Mouse (Mus musculus) hindbrain, embryonic 10.5 days (tissue): ENCODE measurements around the gene Mphosph9. TPM values are rescaled to one million over a fixed set of nuclear protein-coding genes. Genes with fewer than 3 reads are reported as not detected.
"Not testable (repeated sequence)": the region's sequence is repeated elsewhere in the genome, so short reads cannot be mapped to it uniquely, and the experiment has no call there.

Experiments used
- DNase-seq: peaks from one replicate; pipeline ENCODE4 v3.0.0-alpha.2; 2017; ENCODE audit warnings: low spot score
- H3K27ac ChIP-seq: fragments of 300-500 bp; sonication (generic); 2 replicates; pipeline ENCODE4 v1.5.1; 2016; ENCODE audit warnings: mild to moderate bottlenecking, moderate library complexity
- H3K27me3 ChIP-seq: fragments of 300-500 bp; sonication (generic); 2 replicates; pipeline ENCODE4 v1.6.1; 2016; ENCODE audit warnings: mild to moderate bottlenecking; ENCODE audit not compliant: poor library complexity, insufficient read depth, severe bottlenecking
- H3K36me3 ChIP-seq: fragments of 300-500 bp; sonication (generic); 2 replicates; pipeline ENCODE4 v1.6.1; 2016; ENCODE audit warnings: mild to moderate bottlenecking, moderate library complexity
- H3K4me1 ChIP-seq: fragments of 300-500 bp; sonication (generic); replicated peaks from 2 replicates; pipeline ENCODE4 v1.6.1; 2016; ENCODE audit warnings: mild to moderate bottlenecking
- H3K4me3 ChIP-seq: fragments of 300-500 bp; sonication (generic); 2 replicates; pipeline ENCODE4 v1.5.1; 2016; ENCODE audit warnings: mild to moderate bottlenecking, moderate library complexity
- H3K9me3 ChIP-seq: fragments of 300-500 bp; sonication (generic); 2 replicates; pipeline ENCODE4 v1.6.1; 2016; ENCODE audit warnings: mild to moderate bottlenecking, moderate library complexity
- WGBS: fragments of 180-500 bp; shearing (Covaris S2); methylation state at CpG from one replicate; pipeline ENCODE4 v1.1.7; 2016; 5-methylcytosine and 5-hydroxymethylcytosine counted together
- polyA plus RNA-seq: library from polyadenylated mRNA; unstranded; fragments of >200 nt; fragmentation: Nextera tagmentation; extraction: Ambion mirVana; gene quantifications from 2 replicates; pipeline ENCODE4 v1.2.1, GENCODE M21; 2016

Mphosph9 gene
- polyA plus RNA-seq, 1 experiment from 2014 or later = 17.3 TPM

DNA sequence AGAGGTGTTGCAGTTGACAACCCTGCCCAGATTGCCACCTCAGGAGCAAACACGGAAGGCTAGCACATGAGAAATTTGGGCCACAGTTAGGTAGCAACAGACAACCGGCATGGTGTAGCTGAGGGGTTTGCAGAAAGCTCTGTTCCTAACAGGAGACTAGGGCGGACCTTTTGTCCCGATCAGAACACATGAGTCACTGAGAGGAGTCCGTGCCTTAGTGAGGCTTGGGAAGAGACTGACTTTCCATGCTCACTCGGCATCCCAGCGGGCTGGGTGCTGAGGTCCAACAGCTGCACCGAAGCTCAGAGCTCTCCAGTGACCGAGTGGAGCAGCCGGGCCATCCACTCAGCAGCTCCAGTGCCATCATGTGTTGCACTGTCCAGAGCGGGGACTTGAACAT, 105.1 kb downstream of the Mphosph9 start:
- Histone ChIP-seq H3K4me3 (no peak overlapping the region), H3K27ac (peak overlapping the region; percentile 14; the same call in 1 of the 2 replicates), H3K4me1 (peaks cover 57% of the 10 kb centered on the region), H3K9me3 (no peaks in the 10 kb centered on the region), H3K36me3 (no peaks in the 10 kb centered on the region), H3K27me3 (no peaks in the 10 kb centered on the region)
- WGBS = 92% methylated on average over 11 of the region's 11 CpGs
- no peak for DNase-seq

DNA sequence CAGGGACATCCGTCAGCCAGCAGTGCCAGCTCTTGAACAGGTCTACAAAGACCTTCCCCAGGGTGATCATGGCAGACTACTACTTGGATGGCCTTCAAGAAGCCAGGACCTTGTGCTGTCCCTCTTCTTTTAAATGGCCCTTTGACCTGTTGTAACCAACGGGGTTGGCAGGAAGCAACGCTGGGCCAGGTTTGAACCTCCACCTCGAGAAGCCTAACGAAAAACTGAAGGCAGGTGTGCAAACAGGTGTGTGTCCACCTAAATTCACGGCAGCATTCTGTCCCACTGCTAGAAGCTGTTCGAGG, 106.1 kb downstream of the Mphosph9 start:
- Histone ChIP-seq H3K9me3 (no peaks in the 10 kb centered on the region), H3K4me1 (peaks cover 50% of the 10 kb centered on the region), H3K36me3 (no peaks in the 10 kb centered on the region), H3K27me3 (no peaks in the 10 kb centered on the region), H3K27ac (no peak overlapping the region), H3K4me3 (no peak overlapping the region)
- WGBS = 92% methylated on average over 7 of the region's 7 CpGs
- DNase-seq = no peak

DNA sequence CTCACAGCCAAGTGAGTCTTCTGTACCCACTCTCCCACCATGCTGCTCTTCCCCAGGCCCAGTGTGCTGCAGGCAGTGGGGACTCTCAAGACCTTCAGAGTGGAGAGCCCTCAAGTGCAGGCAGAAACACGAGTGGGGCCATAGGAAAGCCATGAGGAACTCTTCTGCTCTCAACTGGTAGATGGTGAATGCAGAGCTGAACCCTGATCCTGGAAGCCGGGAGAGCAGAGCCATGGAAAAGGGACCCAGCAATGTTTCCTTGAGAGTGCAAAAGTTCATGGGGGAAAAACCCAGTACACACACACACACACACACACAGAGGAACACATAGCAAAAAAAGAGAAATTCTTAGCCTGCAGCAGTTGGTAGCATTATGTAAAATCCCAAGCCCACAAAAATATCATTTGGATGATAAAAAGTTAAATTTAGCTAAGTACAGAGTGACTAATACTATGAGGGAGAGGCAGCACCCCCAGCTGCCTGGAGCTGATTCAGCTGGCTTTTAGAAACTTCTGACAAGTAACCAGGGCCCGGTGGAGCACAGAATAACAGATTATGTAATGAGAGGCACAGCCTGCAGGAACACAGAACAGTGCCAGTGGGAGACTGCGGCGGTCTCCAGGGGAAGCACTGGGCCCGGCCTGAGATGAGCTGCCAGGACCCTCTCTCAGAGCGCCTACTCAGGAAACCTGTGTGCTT, 106.6 kb downstream of the Mphosph9 start:
- H3K4me3 ChIP-seq = no peak overlapping the region
- peaks cover 45% of the 10 kb centered on the region for H3K4me1 ChIP-seq
- H3K9me3 ChIP-seq = no peaks in the 10 kb centered on the region
- WGBS = 83% methylated on average over 7 of the region's 7 CpGs
- no peaks in the 10 kb centered on the region for H3K36me3 ChIP-seq
- no peak for DNase-seq
- no peak overlapping the region for H3K27ac ChIP-seq
- no peaks in the 10 kb centered on the region for H3K27me3 ChIP-seq

DNA sequence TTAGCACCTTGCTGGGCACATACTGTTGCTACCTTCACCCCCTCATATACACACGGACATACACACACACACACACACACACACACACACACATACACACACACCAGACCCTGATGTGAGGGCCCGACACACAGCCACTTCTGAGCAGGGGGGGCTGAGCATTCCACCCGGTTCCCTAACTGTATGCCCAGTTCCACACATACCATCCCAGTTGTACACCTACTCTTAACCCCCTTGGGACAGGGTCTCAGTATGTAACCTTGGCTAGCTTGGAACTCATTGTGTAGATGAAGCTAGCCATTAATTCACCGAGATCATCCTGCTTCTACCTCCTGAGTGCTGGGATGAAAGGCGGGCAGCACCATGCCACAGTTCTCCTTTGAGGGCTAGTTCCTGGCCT, 107.2 kb downstream of the Mphosph9 start:
- Histone ChIP-seq H3K4me3 (no peak overlapping the region), H3K27me3 (no peaks in the 10 kb centered on the region), H3K4me1 (peaks cover 39% of the 10 kb centered on the region), H3K27ac (no peak overlapping the region), H3K36me3 (peaks cover 4% of the 10 kb centered on the region), H3K9me3 (no peaks in the 10 kb centered on the region)
- WGBS = 91% methylated on average over 5 of the region's 5 CpGs
- no peak for DNase-seq

DNA sequence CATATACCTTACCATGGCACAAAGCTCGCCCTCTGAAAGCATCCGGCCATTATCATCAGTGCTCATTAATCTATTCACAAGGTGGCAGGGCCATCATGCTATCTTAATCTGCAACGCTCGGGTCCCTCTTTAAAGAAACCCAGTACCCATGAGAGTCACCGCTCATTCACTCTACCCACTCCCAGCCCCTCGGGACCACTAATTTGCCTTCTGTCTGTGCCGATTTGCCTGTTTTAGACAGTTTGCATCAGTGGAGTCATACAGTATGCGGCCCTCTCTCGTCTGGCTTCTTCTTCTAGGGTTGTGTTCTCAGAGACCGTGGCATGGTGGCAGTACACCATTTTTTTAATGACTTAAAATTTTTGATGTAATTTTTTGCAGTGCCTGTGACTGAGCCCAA, 108.3 kb downstream of the Mphosph9 start:
- Histone ChIP-seq H3K27me3 (no peaks in the 10 kb centered on the region), H3K36me3 (peaks cover 6% of the 10 kb centered on the region), H3K4me3 (no peak overlapping the region), H3K27ac (no peak overlapping the region), H3K4me1 (peaks cover 46% of the 10 kb centered on the region), H3K9me3 (no peaks in the 10 kb centered on the region)
- WGBS = 80% methylated on average over 10 of the region's 10 CpGs
- DNase-seq = no peak

DNA sequence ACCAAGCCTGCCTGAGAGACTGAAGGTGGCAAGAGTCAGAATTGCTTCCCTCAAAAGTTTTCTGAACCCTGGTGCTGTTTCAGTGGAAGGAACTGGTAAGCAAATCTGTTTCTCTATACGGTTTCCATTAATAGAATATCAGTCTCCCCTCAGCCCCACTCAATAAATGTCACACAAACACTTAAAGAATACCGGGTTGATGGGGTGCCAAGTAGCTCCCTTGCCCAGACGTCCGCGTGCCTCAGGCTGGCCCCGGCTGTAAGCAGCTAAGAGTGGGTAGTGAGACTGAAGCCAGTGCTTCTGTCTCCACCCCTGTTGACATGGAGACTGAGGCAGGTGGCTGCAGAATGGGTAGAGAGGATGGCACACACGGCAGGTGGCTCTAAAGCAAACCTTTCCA, 108.8 kb downstream of the Mphosph9 start:
- Histone ChIP-seq H3K27ac (no peak overlapping the region), H3K4me3 (no peak overlapping the region), H3K27me3 (no peaks in the 10 kb centered on the region), H3K9me3 (no peaks in the 10 kb centered on the region), H3K4me1 (peaks cover 42% of the 10 kb centered on the region), H3K36me3 (peaks cover 6% of the 10 kb centered on the region)
- WGBS = 85% methylated on average over 7 of the region's 7 CpGs
- DNase-seq = no peak

DNA sequence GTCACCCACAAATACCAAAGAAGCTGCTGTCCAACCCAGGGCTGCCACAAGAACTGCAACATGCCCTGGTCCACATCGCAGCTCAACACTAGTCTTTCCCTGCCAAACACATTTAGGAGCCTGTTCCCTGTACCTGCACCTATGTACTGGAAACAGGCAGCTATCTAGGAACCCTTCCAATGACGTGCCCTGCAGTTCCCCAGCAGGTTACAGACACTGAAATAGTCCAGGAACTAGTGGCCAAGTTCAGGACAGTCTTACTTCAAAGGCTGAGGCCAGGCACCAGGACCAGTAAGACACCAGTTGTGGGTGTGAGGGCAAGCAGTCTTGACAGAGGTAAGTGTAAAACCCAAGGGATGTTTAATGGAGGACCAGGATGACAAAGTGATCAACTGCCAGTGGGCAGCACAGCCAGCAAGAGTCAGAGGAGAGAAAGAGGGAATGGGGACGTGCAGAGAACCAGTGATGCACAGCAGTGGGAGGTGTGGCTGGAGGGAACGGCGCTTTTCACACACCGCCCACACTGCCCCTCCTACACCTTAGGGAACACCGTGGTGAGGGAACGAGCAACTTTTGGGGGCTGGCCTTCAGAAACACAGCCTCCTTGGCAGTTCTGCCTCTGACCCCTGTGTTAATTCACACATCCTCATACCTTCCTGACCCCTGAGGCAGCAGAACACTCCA, 110.1 kb downstream of the Mphosph9 start:
- H3K4me3 ChIP-seq = no peak overlapping the region
- DNase-seq = no peak
- peak overlapping the region; percentile 40; the same call in 1 of the 2 replicates for H3K27ac ChIP-seq
- peaks cover 38% of the 10 kb centered on the region for H3K4me1 ChIP-seq
- H3K36me3 ChIP-seq = peaks cover 6% of the 10 kb centered on the region
- H3K9me3 ChIP-seq = no peaks in the 10 kb centered on the region
- H3K27me3 ChIP-seq = no peaks in the 10 kb centered on the region
- 44% methylated on average over 8 of the region's 8 CpGs for WGBS

DNA sequence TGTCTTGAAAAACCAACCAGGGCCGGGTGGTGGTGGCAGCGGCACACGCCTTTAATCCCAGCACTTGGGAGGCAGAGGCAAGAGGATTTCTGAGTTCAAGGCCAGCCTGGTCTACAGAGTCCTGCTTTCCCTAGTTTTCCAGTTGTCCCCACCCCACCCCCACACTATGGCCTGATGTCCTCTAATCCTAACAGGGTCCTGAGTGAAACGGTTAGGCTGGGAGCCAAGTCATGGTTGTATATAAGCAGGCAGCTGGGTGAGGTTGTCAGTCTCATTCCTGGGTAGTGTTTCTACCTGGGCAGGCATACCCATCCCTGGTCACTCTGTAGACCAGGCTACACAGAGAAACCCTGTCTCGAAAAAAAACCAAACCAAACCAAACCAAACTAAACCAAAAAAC, 110.7 kb downstream of the Mphosph9 start:
- not testable (repeated sequence) for DNase-seq, H3K27me3 ChIP-seq, H3K9me3 ChIP-seq, H3K27ac ChIP-seq, H3K4me3 ChIP-seq, H3K36me3 ChIP-seq
- peaks cover 34% of the 10 kb centered on the region for H3K4me1 ChIP-seq
- 92% methylated on average over 5 of the region's 5 CpGs for WGBS

DNA sequence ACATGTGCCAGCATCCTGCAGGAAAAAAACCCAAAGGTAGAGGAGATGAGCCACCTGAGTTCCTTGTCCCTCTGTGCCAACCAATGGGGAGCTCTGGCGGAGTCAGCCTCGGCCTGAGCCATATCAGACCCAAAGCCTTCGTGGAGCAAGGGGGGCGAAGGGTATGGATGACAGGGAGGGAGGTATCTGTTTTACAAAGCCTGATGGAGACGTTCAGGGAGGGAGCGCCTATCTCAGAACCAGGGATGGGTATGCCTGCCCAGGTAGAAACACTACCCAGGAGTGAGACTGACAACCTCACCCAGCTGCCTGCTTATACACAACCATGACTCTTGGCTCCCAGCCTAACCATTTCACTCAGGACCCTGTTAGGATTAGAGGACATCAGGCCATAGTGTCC, 111.4 kb downstream of the Mphosph9 start:
- 94% methylated on average over 6 of the region's 6 CpGs for WGBS
- Histone ChIP-seq H3K27ac (no peak overlapping the region; the same call in 1 of the 2 replicates), H3K9me3 (no peaks in the 10 kb centered on the region), H3K27me3 (no peaks in the 10 kb centered on the region), H3K36me3 (peaks cover 6% of the 10 kb centered on the region), H3K4me1 (peaks cover 31% of the 10 kb centered on the region), H3K4me3 (no peak overlapping the region)
- no peak for DNase-seq

DNA sequence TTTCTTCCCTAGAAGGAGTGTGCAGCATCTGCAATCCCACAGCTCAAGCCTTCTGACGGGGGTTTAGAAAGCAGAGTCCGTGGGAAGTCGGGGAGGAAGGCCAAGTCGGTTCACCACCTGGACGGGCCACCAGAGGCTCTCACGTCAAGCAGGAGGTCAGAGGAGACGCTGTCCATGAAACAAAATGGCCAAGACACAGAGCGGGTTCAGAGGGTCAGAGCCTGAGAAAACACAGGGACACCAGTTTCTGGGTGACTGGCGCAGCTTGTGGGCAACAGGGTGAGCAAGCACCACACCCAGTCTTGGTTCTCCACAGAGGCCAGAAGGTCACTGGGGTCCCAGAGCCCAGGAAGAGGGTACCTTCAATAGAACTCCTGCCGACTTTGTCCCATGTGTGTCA, 112.1 kb downstream of the Mphosph9 start:
- no peaks in the 10 kb centered on the region for H3K27me3 ChIP-seq
- no peak for DNase-seq
- H3K27ac ChIP-seq = peak overlapping the region; percentile 53; the same call in 1 of the 2 replicates
- H3K4me3 ChIP-seq = no peak overlapping the region
- WGBS = 82% methylated on average over 10 of the region's 10 CpGs
- H3K4me1 ChIP-seq = peaks cover 38% of the 10 kb centered on the region
- peaks cover 6% of the 10 kb centered on the region for H3K36me3 ChIP-seq
- H3K9me3 ChIP-seq = no peaks in the 10 kb centered on the region

DNA sequence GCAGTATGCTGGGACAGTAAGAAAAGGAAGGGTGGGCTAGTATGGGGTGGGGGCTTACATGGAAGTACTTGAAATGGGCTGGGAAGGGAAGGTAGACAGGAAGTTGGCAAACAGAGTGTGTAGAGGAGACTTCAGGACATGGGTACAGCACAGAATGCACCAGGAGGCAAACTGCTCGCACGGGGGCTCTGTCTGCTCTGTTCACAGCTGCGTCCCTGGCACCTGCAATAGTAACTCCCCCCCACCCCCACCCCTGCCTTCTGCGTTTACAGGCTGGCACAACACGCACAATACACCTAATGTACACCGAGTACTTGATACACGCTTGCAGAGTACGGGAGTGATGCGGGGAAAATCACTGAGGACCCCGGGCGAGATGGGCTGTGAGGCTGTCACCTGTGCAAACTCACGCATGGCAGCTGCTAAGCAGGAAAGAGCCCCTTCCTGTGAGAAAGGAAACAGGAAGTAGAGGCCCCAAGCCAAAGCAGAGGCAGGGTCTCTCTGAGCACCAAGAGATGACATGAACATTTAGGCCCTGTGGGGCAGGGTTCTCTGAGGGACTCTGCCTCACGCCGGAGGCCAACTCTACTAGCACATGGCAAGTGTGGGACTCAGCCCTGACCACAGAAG, 113.1 kb downstream of the Mphosph9 start:
- peaks cover 6% of the 10 kb centered on the region for H3K36me3 ChIP-seq
- no peak for DNase-seq
- H3K4me1 ChIP-seq = peaks cover 46% of the 10 kb centered on the region
- peak overlapping the region; percentile 50; the same call in 1 of the 2 replicates for H3K27ac ChIP-seq
- no peaks in the 10 kb centered on the region for H3K27me3 ChIP-seq
- H3K4me3 ChIP-seq = no peak overlapping the region
- WGBS = 92% methylated on average over 14 of the region's 14 CpGs
- no peaks in the 10 kb centered on the region for H3K9me3 ChIP-seq

DNA sequence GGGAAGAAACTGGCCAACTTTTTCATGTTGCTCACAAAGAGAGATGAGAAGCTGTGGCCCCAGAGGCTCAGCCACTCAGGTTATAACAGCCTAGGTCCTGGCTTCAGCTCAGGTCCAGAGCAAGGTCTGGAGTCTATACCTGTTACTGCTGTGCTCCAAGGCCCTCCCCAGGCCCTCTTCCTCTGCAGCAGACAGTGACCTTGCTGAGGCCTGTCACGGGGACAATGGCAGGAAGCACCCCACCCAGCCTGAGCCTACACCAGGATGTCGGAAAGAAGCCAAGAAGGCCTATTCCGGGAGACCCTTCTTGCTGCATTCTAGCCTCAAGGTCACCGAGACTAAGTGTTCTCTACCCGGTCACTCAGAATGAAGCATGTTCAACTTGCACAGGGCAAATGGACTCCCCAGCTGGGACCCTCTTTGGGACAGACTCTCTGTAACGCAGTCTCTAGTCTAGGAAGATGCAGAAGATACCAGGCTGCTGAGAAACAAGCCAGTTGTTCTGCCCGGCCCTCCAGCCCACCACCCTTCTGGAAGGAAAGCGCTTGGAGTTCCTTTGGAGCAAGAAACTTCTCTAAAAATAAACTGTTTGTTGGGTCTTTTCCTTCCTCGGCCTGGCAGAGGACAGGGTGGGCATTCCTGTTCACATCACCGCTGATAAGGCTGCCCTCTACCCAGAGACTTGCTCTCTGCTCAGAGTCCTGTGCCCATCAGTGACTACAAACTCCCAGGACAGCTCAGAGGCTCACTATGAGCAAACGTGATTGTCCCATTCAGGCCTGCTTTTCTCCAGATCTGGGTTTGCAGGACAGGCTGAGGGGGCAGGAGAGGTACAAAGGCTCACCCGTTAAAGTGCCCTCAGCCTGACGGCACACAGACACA, 113.9 kb downstream of the Mphosph9 start:
- H3K4me1 ChIP-seq = peaks cover 45% of the 10 kb centered on the region
- no peak for DNase-seq
- no peaks in the 10 kb centered on the region for H3K9me3 ChIP-seq
- peaks cover 6% of the 10 kb centered on the region for H3K36me3 ChIP-seq
- 85% methylated on average over 13 of the region's 13 CpGs for WGBS
- H3K4me3 ChIP-seq = no peak overlapping the region
- no peaks in the 10 kb centered on the region for H3K27me3 ChIP-seq
- H3K27ac ChIP-seq = peak overlapping the region; percentile 77
